Mouse (Mus musculus) embryonic fibroblast, embryonic 13.5 days (primary cell): ENCODE data around the gene 4933424G06Rik.

Experiments
- CTCF ChIP-seq: IDR thresholded peaks from 2 replicates; pipeline ENCODE4 v1.5.1; 2011; ENCODE audit warnings: mild to moderate bottlenecking, control low read depth, low read length, moderate library complexity, borderline replicate concordance; ENCODE audit not compliant: insufficient read depth
- POLR2A ChIP-seq: IDR thresholded peaks from 2 replicates; pipeline ENCODE4 v1.6.1; 2011; ENCODE audit warnings: low read depth, mild to moderate bottlenecking, control low read depth, low read length, moderate library complexity

- TF ChIP-seq POLR2A (no peak), CTCF (no peak)
These were observed 12.9 kb upstream of the 4933424G06Rik start for GRCm38 (mm10) chr1:36697030-36697429.
